Mouse (Mus musculus): Measurements from ENCODE around the gene Agbl5. TPM values are rescaled to one million over a fixed set of nuclear protein-coding genes. Genes with fewer than 3 reads are reported as not detected.

Gene Agbl5
- polyA plus RNA-seq, 2 experiments from 2014 or later = 4.4 to 5.5 TPM

GRCm38 (mm10) chr5:30954065-30954464 lies 65.6 kb downstream of the Agbl5 start:
- no peak for ATAC-seq

GRCm38 (mm10) chr5:30954556-30954955 lies 66.1 kb downstream of the Agbl5 start:
- ATAC-seq = no peak

DNA sequence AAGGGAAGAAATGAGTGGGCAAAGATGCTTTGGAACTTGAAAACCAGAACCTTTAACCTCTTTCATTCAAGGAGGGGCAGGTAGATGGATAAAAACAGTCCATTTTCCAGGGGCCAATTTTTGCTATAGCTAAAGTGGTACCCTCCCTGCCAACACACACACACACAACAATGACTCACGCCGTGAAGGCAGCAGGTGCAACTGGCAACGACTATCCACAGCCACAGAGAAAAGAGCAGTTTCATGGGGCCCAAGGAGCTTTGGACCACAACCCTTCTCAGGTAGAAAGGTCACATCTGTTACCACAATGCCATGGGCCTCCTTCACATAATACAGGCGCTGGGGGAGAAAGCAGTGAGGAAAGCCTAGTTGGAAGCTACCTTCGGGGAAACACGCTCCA lies 67.3 kb downstream of the Agbl5 start:
- ATAC-seq = no peak

Other genes with a start within 250 kb of the Agbl5 start
- 10 to 100 TPM; 18.0 to 22.7 TPM for gene Slc35f6, start 240.8 kb upstream of the Agbl5 start, polyA plus RNA-seq (2017; shearing (Covaris generic))
- 10 to 100 TPM; 45.4 to 60.5 TPM for gene Cenpa, start 221.9 kb upstream of the Agbl5 start, polyA plus RNA-seq (2017; shearing (Covaris generic))
- not detected for gene Dpysl5, start 177.1 kb upstream of the Agbl5 start, polyA plus RNA-seq (2017; shearing (Covaris generic))
- gene Mapre3, start 74.1 kb upstream of the Agbl5 start, polyA plus RNA-seq (2017; shearing (Covaris generic)) = 1 to 10 TPM; 3.0 to 4.1 TPM
- gene Tmem214, start 20.7 kb upstream of the Agbl5 start, polyA plus RNA-seq (2017; shearing (Covaris generic)) = 10 to 100 TPM; 28.4 to 41.1 TPM
- 100 to 1,000 TPM; 200 to 285 TPM for gene Ost4, start 19.1 kb downstream of the Agbl5 start, polyA plus RNA-seq (2017; shearing (Covaris generic))
- under 1 TPM; 0.32 to 0.90 TPM for gene Emilin1, start 24.7 kb downstream of the Agbl5 start, polyA plus RNA-seq (2017; shearing (Covaris generic))
- gene Khk, start 32.7 kb downstream of the Agbl5 start, polyA plus RNA-seq (2017; shearing (Covaris generic)) = 10 to 100 TPM; 20.3 to 26.3 TPM
- 1 to 10 TPM in 1 of 2 experiments, not detected in 1; 1.7 TPM for gene Cgref1, start 56.9 kb downstream of the Agbl5 start, polyA plus RNA-seq (2017; shearing (Covaris generic))
- gene Preb, start 71.7 kb downstream of the Agbl5 start, polyA plus RNA-seq (2017; shearing (Covaris generic)) = 100 to 1,000 TPM in 1 of 2 experiments, 10 to 100 TPM in 1; 83.6 to 112 TPM
- gene Tcf23, start 80.0 kb downstream of the Agbl5 start, polyA plus RNA-seq (2017; shearing (Covaris generic)) = not detected
- gene Atraid, start 159.6 kb downstream of the Agbl5 start, polyA plus RNA-seq (2017; shearing (Covaris generic)) = 10 to 100 TPM; 80.7 to 89.3 TPM
- gene Slc5a6, start 160.2 kb downstream of the Agbl5 start, polyA plus RNA-seq (2017; shearing (Covaris generic)) = 1 to 10 TPM; 6.5 to 7.9 TPM
- gene Cad, start 166.1 kb downstream of the Agbl5 start, polyA plus RNA-seq (2017; shearing (Covaris generic)) = 10 to 100 TPM in 1 of 2 experiments, 1 to 10 TPM in 1; 7.7 to 14.0 TPM
- not detected for gene Dnajc5g, start 217.6 kb downstream of the Agbl5 start, polyA plus RNA-seq (2017; shearing (Covaris generic))
- not detected for gene Slc30a3, start 219.5 kb downstream of the Agbl5 start, polyA plus RNA-seq (2017; shearing (Covaris generic))
- gene Trim54, start 228.0 kb downstream of the Agbl5 start, polyA plus RNA-seq (2017; shearing (Covaris generic)) = not detected